Mouse (Mus musculus) liver, postnatal 0 days (tissue): ENCODE results near the gene Rnf135.

Experiments used
- CTCF ChIP-seq: sonication (generic); IDR thresholded peaks from 2 replicates; pipeline ENCODE4 v1.5.1; 2016; ENCODE audit warnings: antibody characterized with exemption, low read depth
- EP300 ChIP-seq: IDR thresholded peaks from 2 replicates; pipeline ENCODE4 v1.6.1; 2016; ENCODE audit warnings: antibody characterized with exemption, low read depth, mild to moderate bottlenecking

DNA sequence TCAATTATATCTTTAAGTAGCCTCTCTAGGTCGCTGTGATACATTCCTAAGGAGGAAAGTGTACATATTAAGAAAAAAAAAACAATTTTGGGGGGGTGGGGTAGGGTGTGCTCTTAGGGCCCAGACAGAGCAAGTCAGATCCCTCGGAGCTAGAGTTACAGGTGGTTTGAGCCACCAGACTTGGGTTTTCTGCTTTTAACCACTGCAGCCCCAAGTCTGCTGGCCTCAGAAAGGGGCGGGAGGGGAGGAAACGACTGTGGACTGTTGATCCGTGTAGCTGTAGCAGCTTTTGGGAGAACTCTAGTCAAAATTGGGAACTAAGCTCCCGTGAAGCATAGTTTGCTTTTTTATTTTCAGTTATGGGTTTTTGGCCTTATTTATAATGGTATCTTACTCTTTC lies 26.7 kb downstream of the Rnf135 start:
- TF ChIP-seq CTCF = no peak
- TF ChIP-seq EP300 = no peak
